Mouse (Mus musculus): Measurements from ENCODE around the gene Agbl4. TPM values are rescaled to one million over a fixed set of nuclear protein-coding genes. Genes with fewer than 3 reads are reported as not detected.

The Agbl4 gene
- polyA plus RNA-seq, 1 experiment from 2014 or later, result 0.30 TPM

GRCm38 (mm10) chr4:111594655-111595295 is 1197.3 kb downstream of the Agbl4 start:
- no peak overlapping the region for H3K4me3 ChIP-seq (replicated peaks)
- ATAC-seq, result no peak
- H3K9me3 ChIP-seq, result no peaks in the 10 kb centered on the region
- no peaks in the 10 kb centered on the region for H3K27me3 ChIP-seq (replicated peaks)
- WGBS, result 91% methylated on average over 3 of the region's 3 CpGs
- no peak overlapping the region for H3K4me2 ChIP-seq (replicated peaks)
- H3K9ac ChIP-seq, result no peak overlapping the region
- H3K4me1 ChIP-seq (replicated peaks), result no peaks in the 10 kb centered on the region
- no peaks in the 10 kb centered on the region for H3K36me3 ChIP-seq
- H3K27ac ChIP-seq, result no peak overlapping the region

GRCm38 (mm10) chr4:111597249-111597661 is 1199.8 kb downstream of the Agbl4 start:
- ATAC-seq, result no peak
- Histone ChIP-seq H3K27ac (no peak overlapping the region), H3K4me2 (replicated peaks) (no peak overlapping the region), H3K27me3 (replicated peaks) (no peaks in the 10 kb centered on the region), H3K9ac (no peak overlapping the region), H3K4me1 (replicated peaks) (no peaks in the 10 kb centered on the region), H3K4me3 (replicated peaks) (no peak overlapping the region), H3K9me3 (no peaks in the 10 kb centered on the region), H3K36me3 (no peaks in the 10 kb centered on the region)
- WGBS, result 100% methylated on average over 2 of the region's 2 CpGs

- H3K9ac ChIP-seq, result no peak overlapping the region
- no peak overlapping the region for H3K4me3 ChIP-seq (replicated peaks)
- no peak overlapping the region for H3K27ac ChIP-seq
- no peaks in the 10 kb centered on the region for H3K36me3 ChIP-seq
- WGBS, result 40% methylated on average over 1 of the region's 1 CpGs
- no peak for ATAC-seq
- no peaks in the 10 kb centered on the region for H3K27me3 ChIP-seq (replicated peaks)
- no peaks in the 10 kb centered on the region for H3K9me3 ChIP-seq
- H3K4me1 ChIP-seq (replicated peaks), result no peaks in the 10 kb centered on the region
- H3K4me2 ChIP-seq (replicated peaks), result no peak overlapping the region
These were observed 1200.5 kb downstream of the Agbl4 start for GRCm38 (mm10) chr4:111597986-111598385.

GRCm38 (mm10) chr4:111603194-111603593 is 1205.7 kb downstream of the Agbl4 start:
- ATAC-seq, result no peak

GRCm38 (mm10) chr4:111607826-111608500 is 1210.5 kb downstream of the Agbl4 start:
- no peaks in the 10 kb centered on the region for H3K36me3 ChIP-seq
- no peaks in the 10 kb centered on the region for H3K9me3 ChIP-seq
- H3K27me3 ChIP-seq (replicated peaks), result no peaks in the 10 kb centered on the region
- H3K4me3 ChIP-seq (replicated peaks), result no peak overlapping the region
- whole genome bisulfite sequencing, result 84% methylated on average over 8 of the region's 8 CpGs
- H3K4me1 ChIP-seq (replicated peaks), result no peaks in the 10 kb centered on the region
- ATAC-seq, result no peak
- H3K27ac ChIP-seq, result no peak overlapping the region
- H3K4me2 ChIP-seq (replicated peaks), result no peak overlapping the region
- H3K9ac ChIP-seq, result no peak overlapping the region

More at GRCm38 (mm10) chr4:111603194-111603593, 1205.7 kb downstream of the Agbl4 start:
- Histone ChIP-seq H3K4me1 (replicated peaks) (no peaks in the 10 kb centered on the region), H3K9me3 (no peaks in the 10 kb centered on the region), H3K9ac (no peak overlapping the region), H3K4me2 (replicated peaks) (no peak overlapping the region), H3K36me3 (no peaks in the 10 kb centered on the region), H3K27me3 (replicated peaks) (no peaks in the 10 kb centered on the region), H3K4me3 (replicated peaks) (no peak overlapping the region), H3K27ac (no peak overlapping the region)
- 85% methylated on average over 2 of the region's 2 CpGs for WGBS

- ATAC-seq, result no peak
- H3K36me3 ChIP-seq, result no peaks in the 10 kb centered on the region
- WGBS, result 31% methylated on average over 2 of the region's 2 CpGs
- H3K27ac ChIP-seq, result no peak overlapping the region
- no peak overlapping the region for H3K4me2 ChIP-seq (replicated peaks)
- no peaks in the 10 kb centered on the region for H3K27me3 ChIP-seq (replicated peaks)
- H3K4me1 ChIP-seq (replicated peaks), result no peaks in the 10 kb centered on the region
- no peak overlapping the region for H3K9ac ChIP-seq
- no peak overlapping the region for H3K4me3 ChIP-seq (replicated peaks)
- no peaks in the 10 kb centered on the region for H3K9me3 ChIP-seq
These were observed 1224.4 kb downstream of the Agbl4 start for GRCm38 (mm10) chr4:111621865-111622264.

- Histone ChIP-seq H3K4me2 (replicated peaks) (no peak overlapping the region), H3K27me3 (replicated peaks) (no peaks in the 10 kb centered on the region), H3K9ac (no peak overlapping the region), H3K4me3 (replicated peaks) (no peak overlapping the region), H3K27ac (no peak overlapping the region), H3K9me3 (no peaks in the 10 kb centered on the region), H3K36me3 (no peaks in the 10 kb centered on the region), H3K4me1 (replicated peaks) (no peaks in the 10 kb centered on the region)
- ATAC-seq, result no peak
- WGBS, result 53% methylated on average over 5 of the region's 5 CpGs
These were observed 1227.5 kb downstream of the Agbl4 start for GRCm38 (mm10) chr4:111624914-111625313.

- ATAC-seq, result peak; percentile 75
- Histone ChIP-seq H3K4me1 (replicated peaks) (no peaks in the 10 kb centered on the region), H3K4me3 (replicated peaks) (no peak overlapping the region), H3K4me2 (replicated peaks) (no peak overlapping the region), H3K27me3 (replicated peaks) (no peaks in the 10 kb centered on the region), H3K36me3 (no peaks in the 10 kb centered on the region), H3K9me3 (no peaks in the 10 kb centered on the region), H3K27ac (no peak overlapping the region), H3K9ac (no peak overlapping the region)
- WGBS, result 46% methylated on average over 8 of the region's 8 CpGs
These were observed 1228.8 kb downstream of the Agbl4 start for GRCm38 (mm10) chr4:111626118-111626830.

GRCm38 (mm10) chr4:111632615-111633014 is 1235.2 kb downstream of the Agbl4 start:
- Histone ChIP-seq H3K4me2 (replicated peaks) (no peak overlapping the region), H3K27ac (no peak overlapping the region), H3K4me1 (replicated peaks) (no peaks in the 10 kb centered on the region), H3K9me3 (no peaks in the 10 kb centered on the region), H3K9ac (no peak overlapping the region), H3K27me3 (replicated peaks) (no peaks in the 10 kb centered on the region), H3K4me3 (replicated peaks) (no peak overlapping the region), H3K36me3 (no peaks in the 10 kb centered on the region)
- no peak for ATAC-seq
- WGBS, result 93% methylated on average over 1 of the region's 1 CpGs

- no peak overlapping the region for H3K4me3 ChIP-seq (replicated peaks)
- no peak overlapping the region for H3K27ac ChIP-seq
- no peak for ATAC-seq
- no peaks in the 10 kb centered on the region for H3K27me3 ChIP-seq (replicated peaks)
- no peak overlapping the region for H3K4me2 ChIP-seq (replicated peaks)
- no peaks in the 10 kb centered on the region for H3K9me3 ChIP-seq
- WGBS, result 86% methylated on average over 3 of the region's 3 CpGs
- H3K4me1 ChIP-seq (replicated peaks), result no peaks in the 10 kb centered on the region
- no peak overlapping the region for H3K9ac ChIP-seq
- H3K36me3 ChIP-seq, result no peaks in the 10 kb centered on the region
These were observed 1238.2 kb downstream of the Agbl4 start for GRCm38 (mm10) chr4:111635538-111636124.

GRCm38 (mm10) chr4:111638948-111639708 is 1241.7 kb downstream of the Agbl4 start:
- no peaks in the 10 kb centered on the region for H3K36me3 ChIP-seq
- no peaks in the 10 kb centered on the region for H3K27me3 ChIP-seq (replicated peaks)
- H3K27ac ChIP-seq, result no peak overlapping the region
- ATAC-seq, result no peak
- H3K4me1 ChIP-seq (replicated peaks), result no peaks in the 10 kb centered on the region
- H3K9me3 ChIP-seq, result no peaks in the 10 kb centered on the region
- 74% methylated on average over 5 of the region's 5 CpGs for WGBS
- no peak overlapping the region for H3K9ac ChIP-seq
- H3K4me3 ChIP-seq (replicated peaks), result no peak overlapping the region
- H3K4me2 ChIP-seq (replicated peaks), result no peak overlapping the region
